Mouse (Mus musculus): ENCODE measurements around the gene Cdca3. TPM values are rescaled to one million over a fixed set of nuclear protein-coding genes. Genes with fewer than 3 reads are reported as not detected.

Cdca3 gene
- 218 and 250 TPM in 2 replicates for polyA plus RNA-seq (2012; rRNA removed)

DNA sequence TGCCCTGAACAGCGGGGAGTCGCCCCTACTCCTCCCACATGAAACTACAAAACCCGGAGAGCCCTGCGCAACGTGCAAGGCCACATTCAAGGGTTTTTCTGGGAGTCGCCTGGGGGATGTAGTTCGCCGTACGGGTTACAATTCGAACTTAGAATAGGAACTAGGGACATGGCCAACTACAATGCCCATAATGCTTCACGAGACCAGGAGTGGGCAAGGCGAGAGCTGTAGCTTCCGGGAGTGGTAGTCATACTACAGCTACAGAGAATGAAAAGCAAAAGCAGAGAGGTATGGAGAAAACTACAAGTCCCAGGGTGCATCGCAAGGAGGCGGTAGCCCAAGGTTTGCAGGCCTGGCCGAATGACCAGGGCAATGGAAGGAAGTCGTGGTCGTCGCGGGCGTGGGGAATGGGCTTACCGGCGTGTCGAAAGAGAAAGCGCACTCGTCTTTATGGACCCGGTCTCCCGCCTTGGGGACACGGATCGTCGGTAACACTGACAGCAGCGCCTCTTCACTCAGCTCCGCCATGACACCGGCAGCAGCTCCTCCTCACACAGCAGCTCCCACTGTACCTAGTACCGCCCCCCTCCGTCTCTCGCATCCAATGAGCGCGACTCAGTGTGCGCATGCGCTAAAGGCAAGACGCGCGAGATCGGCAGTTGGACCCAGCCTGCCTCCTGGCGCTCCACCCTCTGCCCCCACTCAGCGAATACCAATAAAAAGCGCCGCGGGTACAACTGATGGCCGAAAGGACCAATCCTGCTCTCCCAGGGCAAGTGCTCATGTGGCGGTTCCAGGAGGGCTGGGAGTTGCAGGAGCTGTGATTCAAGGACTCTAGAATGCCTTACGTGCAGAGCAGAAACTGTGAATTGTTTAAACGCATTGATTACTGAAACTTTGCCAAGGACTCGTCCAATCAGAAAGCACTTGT lies at the start of gene Cdca3, which contains the start of gene Usp5:
Gene Cdca3 (plus strand): TSS at position 680 of the 931 bp plus-strand sequence.
Gene Usp5 (minus strand): TSS at position 617 of the 931 bp plus-strand sequence.
- Histone ChIP-seq H3K36me3 (ENCODE audit: control insufficient read depth, insufficient read depth, low read length) (peaks cover 5% of the 10 kb centered on the region), H3K27ac (ENCODE audit: control insufficient read depth, insufficient read depth, low read depth, low read length) (peak within 1 kb of the TSS; percentile 98), H3K4me3 (ENCODE audit: control insufficient read depth, low read depth, low read length) (peak within 1 kb of the TSS; percentile 99), H3K4me1 (ENCODE audit: control insufficient read depth, insufficient read depth, low read length) (peaks cover 10% of the 10 kb centered on the region), H3K27me3 (ENCODE audit: control insufficient read depth, insufficient read depth, low read length) (no peaks in the 10 kb centered on the region)
- TF ChIP-seq POLR2A (IDR thresholded peaks at IDR 0.05; ENCODE audit: control insufficient read depth, low read depth, low read length) = peak; percentile 98
- no peak for TF ChIP-seq CTCF (IDR thresholded peaks at IDR 0.05; ENCODE audit: control insufficient read depth, insufficient read depth, insufficient replicate concordance, low read depth, low read length)

DNA sequence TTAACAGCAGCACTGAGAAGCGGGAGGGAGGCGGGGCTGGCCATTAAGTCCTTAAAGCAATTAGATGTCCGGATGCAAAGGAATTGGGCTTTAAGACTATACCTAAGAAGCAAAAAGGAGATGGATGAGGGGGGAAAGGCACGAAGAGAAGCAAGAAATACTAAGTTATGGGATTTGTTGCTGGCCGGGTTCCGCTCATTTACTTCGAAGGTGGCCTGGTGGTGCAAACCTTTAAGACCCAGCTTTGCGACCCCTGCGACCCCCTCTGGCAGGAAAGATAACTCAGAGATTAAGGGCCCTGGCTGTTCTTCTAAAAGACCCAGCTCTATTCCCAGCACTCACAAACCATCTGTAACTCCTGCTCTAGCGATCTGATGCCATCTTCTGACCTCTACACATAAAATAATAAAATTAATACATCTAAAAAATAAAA lies 49.3 kb upstream of the Cdca3 start:
- Histone ChIP-seq H3K27ac (ENCODE audit: control insufficient read depth, insufficient read depth, low read depth, low read length) (peak overlapping the region; percentile 87), H3K4me1 (ENCODE audit: control insufficient read depth, insufficient read depth, low read length) (peaks cover 20% of the 10 kb centered on the region), H3K4me3 (ENCODE audit: control insufficient read depth, low read depth, low read length) (peak overlapping the region; percentile 89), H3K36me3 (ENCODE audit: control insufficient read depth, insufficient read depth, low read length) (no peaks in the 10 kb centered on the region; the same call in 1 of the 2 replicates), H3K27me3 (ENCODE audit: control insufficient read depth, insufficient read depth, low read length) (no peaks in the 10 kb centered on the region)
- TF ChIP-seq POLR2A (IDR thresholded peaks at IDR 0.05; ENCODE audit: control insufficient read depth, low read depth, low read length) (no peak), CTCF (IDR thresholded peaks at IDR 0.05; ENCODE audit: control insufficient read depth, insufficient read depth, insufficient replicate concordance, low read depth, low read length) (no peak)

GRCm38 (mm10) chr6:124780917-124781316 lies 48.4 kb upstream of the Cdca3 start:
- no peaks in the 10 kb centered on the region for H3K27me3 ChIP-seq (ENCODE audit: control insufficient read depth, insufficient read depth, low read length)
- no peaks in the 10 kb centered on the region; the same call in 1 of the 2 replicates for H3K36me3 ChIP-seq (ENCODE audit: control insufficient read depth, insufficient read depth, low read length)
- TF ChIP-seq CTCF (IDR thresholded peaks at IDR 0.05; ENCODE audit: control insufficient read depth, insufficient read depth, insufficient replicate concordance, low read depth, low read length) (no peak), POLR2A (IDR thresholded peaks at IDR 0.05; ENCODE audit: control insufficient read depth, low read depth, low read length) (no peak)
- no peak overlapping the region; the same call in 1 of the 2 replicates for H3K4me3 ChIP-seq (ENCODE audit: control insufficient read depth, low read depth, low read length)
- no peak overlapping the region for H3K27ac ChIP-seq (ENCODE audit: control insufficient read depth, insufficient read depth, low read depth, low read length)
- peaks cover 20% of the 10 kb centered on the region for H3K4me1 ChIP-seq (ENCODE audit: control insufficient read depth, insufficient read depth, low read length)

- H3K27me3 ChIP-seq (ENCODE audit: control insufficient read depth, insufficient read depth, low read length) = no peaks in the 10 kb centered on the region
- peaks cover 20% of the 10 kb centered on the region for H3K4me1 ChIP-seq (ENCODE audit: control insufficient read depth, insufficient read depth, low read length)
- no peak overlapping the region for H3K27ac ChIP-seq (ENCODE audit: control insufficient read depth, insufficient read depth, low read depth, low read length)
- H3K36me3 ChIP-seq (ENCODE audit: control insufficient read depth, insufficient read depth, low read length) = no peaks in the 10 kb centered on the region
- H3K4me3 ChIP-seq (ENCODE audit: control insufficient read depth, low read depth, low read length) = no peak overlapping the region
- TF ChIP-seq CTCF (IDR thresholded peaks at IDR 0.05; ENCODE audit: control insufficient read depth, insufficient read depth, insufficient replicate concordance, low read depth, low read length) = no peak
- no peak for TF ChIP-seq POLR2A (IDR thresholded peaks at IDR 0.05; ENCODE audit: control insufficient read depth, low read depth, low read length)
Measured at GRCm38 (mm10) chr6:124782436-124782835, 46.9 kb upstream of the Cdca3 start.

DNA sequence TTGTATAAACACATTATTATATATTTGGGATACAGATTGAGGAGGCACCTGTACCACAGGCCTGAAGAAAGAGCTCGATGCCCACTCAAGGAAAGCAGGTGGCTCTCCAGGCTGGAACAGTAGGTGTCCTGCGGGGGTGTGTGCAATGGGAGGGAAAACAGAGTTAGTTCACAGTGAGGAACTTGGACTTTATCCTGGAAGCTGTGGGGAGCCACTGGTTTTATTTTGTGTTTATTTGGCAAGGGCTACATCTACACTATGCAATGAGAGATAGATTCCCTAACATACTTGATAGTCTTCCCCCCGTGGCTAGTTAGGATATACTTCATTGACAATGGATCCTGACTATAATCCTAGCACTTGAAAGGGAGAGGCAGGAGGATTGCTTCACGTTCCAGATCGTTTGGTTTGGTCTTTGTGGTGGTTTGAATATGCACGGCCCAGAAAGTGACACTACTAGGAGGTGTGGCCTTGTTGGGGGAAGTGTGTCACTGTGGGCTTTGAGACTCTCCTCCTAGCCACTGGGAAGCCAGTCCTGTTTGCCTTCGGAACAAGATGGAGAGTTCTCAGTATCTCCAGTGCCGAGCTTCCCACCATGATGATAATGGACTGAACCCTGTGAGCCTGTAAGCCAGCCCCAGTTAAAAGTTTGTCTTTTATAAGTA lies 42.5 kb upstream of the Cdca3 start:
- H3K36me3 ChIP-seq (ENCODE audit: control insufficient read depth, insufficient read depth, low read length) = no peaks in the 10 kb centered on the region
- peaks cover 3% of the 10 kb centered on the region; the same call in 1 of the 2 replicates for H3K4me1 ChIP-seq (ENCODE audit: control insufficient read depth, insufficient read depth, low read length)
- H3K27ac ChIP-seq (ENCODE audit: control insufficient read depth, insufficient read depth, low read depth, low read length) = no peak overlapping the region
- H3K4me3 ChIP-seq (ENCODE audit: control insufficient read depth, low read depth, low read length) = no peak overlapping the region
- H3K27me3 ChIP-seq (ENCODE audit: control insufficient read depth, insufficient read depth, low read length) = no peaks in the 10 kb centered on the region
- no peak for TF ChIP-seq CTCF (IDR thresholded peaks at IDR 0.05; ENCODE audit: control insufficient read depth, insufficient read depth, insufficient replicate concordance, low read depth, low read length)

DNA sequence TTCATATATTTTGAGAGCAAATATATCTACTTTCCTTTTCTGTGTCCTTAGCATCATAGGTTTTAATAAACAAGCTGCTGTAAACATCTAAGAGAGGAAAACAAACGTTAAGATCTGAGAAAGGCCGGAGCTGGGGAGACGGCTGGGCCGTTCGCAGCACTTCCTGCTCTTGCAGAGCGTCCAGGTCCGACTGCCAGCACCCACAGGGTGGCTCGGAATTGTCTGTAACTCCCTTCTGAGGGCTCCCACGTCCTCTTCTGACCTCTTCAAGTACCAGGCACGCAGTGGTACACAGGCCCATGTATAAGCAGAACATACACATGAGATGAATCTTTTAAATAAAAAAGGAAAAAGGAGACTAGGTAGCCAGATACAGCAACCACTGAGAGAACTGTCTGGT lies 41.6 kb upstream of the Cdca3 start:
- Histone ChIP-seq H3K27me3 (ENCODE audit: control insufficient read depth, insufficient read depth, low read length) (no peaks in the 10 kb centered on the region), H3K4me1 (ENCODE audit: control insufficient read depth, insufficient read depth, low read length) (no peaks in the 10 kb centered on the region), H3K36me3 (ENCODE audit: control insufficient read depth, insufficient read depth, low read length) (no peaks in the 10 kb centered on the region), H3K27ac (ENCODE audit: control insufficient read depth, insufficient read depth, low read depth, low read length) (no peak overlapping the region), H3K4me3 (ENCODE audit: control insufficient read depth, low read depth, low read length) (no peak overlapping the region)
- TF ChIP-seq POLR2A (IDR thresholded peaks at IDR 0.05; ENCODE audit: control insufficient read depth, low read depth, low read length) (no peak), CTCF (IDR thresholded peaks at IDR 0.05; ENCODE audit: control insufficient read depth, insufficient read depth, insufficient replicate concordance, low read depth, low read length) (no peak)

- H3K4me1 ChIP-seq (ENCODE audit: control insufficient read depth, insufficient read depth, low read length) = no peaks in the 10 kb centered on the region
- H3K4me3 ChIP-seq (ENCODE audit: control insufficient read depth, low read depth, low read length) = no peak overlapping the region
- H3K27me3 ChIP-seq (ENCODE audit: control insufficient read depth, insufficient read depth, low read length) = no peaks in the 10 kb centered on the region
- no peak overlapping the region for H3K27ac ChIP-seq (ENCODE audit: control insufficient read depth, insufficient read depth, low read depth, low read length)
- TF ChIP-seq CTCF (IDR thresholded peaks at IDR 0.05; ENCODE audit: control insufficient read depth, insufficient read depth, insufficient replicate concordance, low read depth, low read length) (no peak), POLR2A (IDR thresholded peaks at IDR 0.05; ENCODE audit: control insufficient read depth, low read depth, low read length) (no peak)
- no peaks in the 10 kb centered on the region for H3K36me3 ChIP-seq (ENCODE audit: control insufficient read depth, insufficient read depth, low read length)
Measured at GRCm38 (mm10) chr6:124789519-124789918, 39.8 kb upstream of the Cdca3 start.

Measured in testis, adult 2 months (tissue).